Mouse (Mus musculus) kidney, embryonic 16.5 days (tissue): ENCODE measurements around the gene Rif1. TPM values are rescaled to one million over a fixed set of nuclear protein-coding genes. Genes with fewer than 3 reads are reported as not detected.

Experiments
- ATAC-seq: fragments of 200-750 bp; cut with Nextera tagmentation; 2 replicates; pipeline ENCODE4 v1.8.0; 2017; ENCODE audit warnings: moderate TSS enrichment; ENCODE audit not compliant: low FRiP score, low TSS enrichment
- H3K27ac ChIP-seq: fragments of 300-500 bp; sonication (generic); 2 replicates; pipeline ENCODE4 v1.5.1; 2014; ENCODE audit warnings: low read length
- H3K27me3 ChIP-seq: fragments of 300-500 bp; sonication (generic); 2 replicates; pipeline ENCODE4 v1.6.1; 2014; ENCODE audit warnings: low read length, control low read depth, mixed read lengths; ENCODE audit not compliant: insufficient read depth
- H3K36me3 ChIP-seq: fragments of 300-500 bp; sonication (generic); 2 replicates; pipeline ENCODE4 v1.6.1; 2014; ENCODE audit warnings: low read length, control low read depth, mixed read lengths; ENCODE audit not compliant: insufficient read depth
- H3K4me1 ChIP-seq: fragments of 300-500 bp; sonication (generic); 2 replicates; pipeline ENCODE4 v1.6.1; 2014; ENCODE audit warnings: low read length, control low read depth, mixed read lengths; ENCODE audit not compliant: insufficient read depth
- H3K4me2 ChIP-seq: fragments of 300-500 bp; sonication (generic); replicated peaks from 2 replicates; pipeline ENCODE4 v1.6.1; 2014; ENCODE audit warnings: low read depth, low read length
- H3K4me3 ChIP-seq: fragments of 300-500 bp; sonication (generic); 2 replicates; pipeline ENCODE4 v1.5.1; 2014; ENCODE audit warnings: mild to moderate bottlenecking, low read length
- H3K9ac ChIP-seq: fragments of 300-500 bp; sonication (generic); replicated peaks from 2 replicates; pipeline ENCODE4 v1.6.1; 2014; ENCODE audit warnings: low read length
- H3K9me3 ChIP-seq: fragments of 300-500 bp; sonication (generic); 2 replicates; pipeline ENCODE4 v1.6.1; 2016; ENCODE audit warnings: low read length, control low read depth
- WGBS: fragments of 180-500 bp; shearing (Covaris S2); extraction: QIAGEN DNeasy Blood & Tissue Kit; methylation state at CpG from one replicate; pipeline ENCODE4 v1.1.7; 2014; 5-methylcytosine and 5-hydroxymethylcytosine counted together
- polyA plus RNA-seq: library from polyadenylated mRNA; unstranded; fragments of >200 nt; fragmentation: Nextera tagmentation; extraction: Ambion mirVana; gene quantifications from 2 replicates; pipeline ENCODE4 v1.2.1, GENCODE M21; 2015

The Rif1 gene
- polyA plus RNA-seq, 1 experiment from 2014 or later = 23.2 TPM

GRCm38 (mm10) chr2:52057681-52058080 lies 15.0 kb upstream of the Rif1 start:
- Histone ChIP-seq H3K27me3 (no peaks in the 10 kb centered on the region), H3K9ac (no peak overlapping the region), H3K4me3 (no peak overlapping the region), H3K4me2 (no peak overlapping the region), H3K36me3 (no peaks in the 10 kb centered on the region), H3K4me1 (no peaks in the 10 kb centered on the region), H3K27ac (no peak overlapping the region), H3K9me3 (no peaks in the 10 kb centered on the region)
- no peak for ATAC-seq

- H3K36me3 ChIP-seq = no peaks in the 10 kb centered on the region
- H3K9ac ChIP-seq = no peak overlapping the region
- H3K4me2 ChIP-seq = no peak overlapping the region
- no peak overlapping the region for H3K4me3 ChIP-seq
- WGBS = 65% methylated on average over 1 of the region's 1 CpGs
- H3K27me3 ChIP-seq = no peaks in the 10 kb centered on the region
- no peak for ATAC-seq
- H3K9me3 ChIP-seq = no peaks in the 10 kb centered on the region
- peaks cover 6% of the 10 kb centered on the region; the same call in 1 of the 2 replicates for H3K4me1 ChIP-seq
- no peak overlapping the region for H3K27ac ChIP-seq
These were observed 4.0 kb upstream of the Rif1 start for GRCm38 (mm10) chr2:52068641-52069040.

GRCm38 (mm10) chr2:52070816-52071215 lies 1.8 kb upstream of the Rif1 start:
- Histone ChIP-seq H3K4me1 (peaks cover 14% of the 10 kb centered on the region), H3K27me3 (no peaks in the 10 kb centered on the region), H3K4me3 (no peak overlapping the region), H3K36me3 (peaks cover 7% of the 10 kb centered on the region), H3K9ac (no peak overlapping the region), H3K27ac (no peak overlapping the region), H3K4me2 (no peak overlapping the region), H3K9me3 (no peaks in the 10 kb centered on the region)
- no peak for ATAC-seq
- WGBS = 95% methylated on average over 5 of the region's 5 CpGs

GRCm38 (mm10) chr2:52071241-52071991 lies 1.2 kb upstream of the Rif1 start:
- WGBS = 61% methylated on average over 13 of the region's 13 CpGs
- Histone ChIP-seq H3K36me3 (peaks cover 11% of the 10 kb centered on the region), H3K4me2 (no peak overlapping the region; the same call in 1 of the 2 replicates), H3K4me1 (peaks cover 14% of the 10 kb centered on the region), H3K4me3 (no peak overlapping the region), H3K27me3 (no peaks in the 10 kb centered on the region), H3K9me3 (no peaks in the 10 kb centered on the region), H3K27ac (peak overlapping the region; percentile 92; the same call in 1 of the 2 replicates), H3K9ac (0 out of 2 replicates have a peak overlapping the region, but pooled peaks have one; percentile 97)
- ATAC-seq = no peak

- peaks cover 14% of the 10 kb centered on the region for H3K4me1 ChIP-seq
- H3K9ac ChIP-seq = peak overlapping the region; percentile 97
- H3K4me3 ChIP-seq = peak overlapping the region; percentile 99
- H3K4me2 ChIP-seq = peak overlapping the region; percentile 63
- WGBS = 5% methylated on average over 10 of the region's 10 CpGs
- no peaks in the 10 kb centered on the region for H3K27me3 ChIP-seq
- no peaks in the 10 kb centered on the region for H3K9me3 ChIP-seq
- peaks cover 17% of the 10 kb centered on the region for H3K36me3 ChIP-seq
- peak overlapping the region; percentile 92 for H3K27ac ChIP-seq
- ATAC-seq = peak; percentile 39
These were observed 554 bp upstream of the Rif1 start for GRCm38 (mm10) chr2:52072065-52072490.

GRCm38 (mm10) chr2:52073141-52073904 lies 691 bp downstream of the Rif1 start:
- WGBS = under 1% methylated on average over 52 of the region's 56 CpGs
- Histone ChIP-seq H3K36me3 (peaks cover 24% of the 10 kb centered on the region), H3K4me2 (peak overlapping the region; percentile 63), H3K27ac (peak overlapping the region; percentile 92), H3K4me1 (peaks cover 14% of the 10 kb centered on the region), H3K9ac (peak overlapping the region; percentile 97), H3K27me3 (no peaks in the 10 kb centered on the region), H3K4me3 (peak overlapping the region; percentile 99), H3K9me3 (no peaks in the 10 kb centered on the region)
- ATAC-seq = no peak

- Histone ChIP-seq H3K27me3 (no peaks in the 10 kb centered on the region), H3K27ac (no peak overlapping the region), H3K4me2 (no peak overlapping the region), H3K36me3 (peaks cover 55% of the 10 kb centered on the region), H3K4me3 (no peak overlapping the region), H3K9ac (no peak overlapping the region), H3K4me1 (peaks cover 9% of the 10 kb centered on the region), H3K9me3 (no peaks in the 10 kb centered on the region)
- ATAC-seq = no peak
- WGBS = 69% methylated on average over 2 of the region's 2 CpGs
These were observed 6.0 kb downstream of the Rif1 start for GRCm38 (mm10) chr2:52078666-52079065.

- H3K4me3 ChIP-seq = no peak overlapping the region
- H3K9me3 ChIP-seq = no peaks in the 10 kb centered on the region
- H3K4me1 ChIP-seq = no peaks in the 10 kb centered on the region
- no peak for ATAC-seq
- H3K36me3 ChIP-seq = peaks cover 50% of the 10 kb centered on the region
- no peaks in the 10 kb centered on the region for H3K27me3 ChIP-seq
- H3K4me2 ChIP-seq = no peak overlapping the region
- H3K9ac ChIP-seq = no peak overlapping the region
- no peak overlapping the region for H3K27ac ChIP-seq
- WGBS = 87% methylated on average over 3 of the region's 3 CpGs
These were observed 11.4 kb downstream of the Rif1 start for GRCm38 (mm10) chr2:52084013-52084412.

- Histone ChIP-seq H3K4me2 (no peak overlapping the region), H3K4me3 (no peak overlapping the region), H3K9ac (no peak overlapping the region), H3K36me3 (peaks cover 52% of the 10 kb centered on the region), H3K9me3 (no peaks in the 10 kb centered on the region), H3K4me1 (no peaks in the 10 kb centered on the region), H3K27me3 (no peaks in the 10 kb centered on the region), H3K27ac (no peak overlapping the region)
- no peak for ATAC-seq
- WGBS = 88% methylated on average over 2 of the region's 2 CpGs
These were observed 11.9 kb downstream of the Rif1 start for GRCm38 (mm10) chr2:52084571-52084970.

GRCm38 (mm10) chr2:52114086-52114485 lies 41.5 kb downstream of the Rif1 start:
- peaks cover 68% of the 10 kb centered on the region for H3K36me3 ChIP-seq
- H3K9ac ChIP-seq = no peak overlapping the region
- no peak overlapping the region for H3K4me2 ChIP-seq
- H3K27me3 ChIP-seq = no peaks in the 10 kb centered on the region
- H3K9me3 ChIP-seq = no peaks in the 10 kb centered on the region
- ATAC-seq = no peak
- no peak overlapping the region for H3K27ac ChIP-seq
- H3K4me3 ChIP-seq = no peak overlapping the region
- 89% methylated on average over 1 of the region's 1 CpGs for WGBS
- H3K4me1 ChIP-seq = no peaks in the 10 kb centered on the region
